Mouse (Mus musculus) gastrocnemius, postnatal 10 days (tissue): ENCODE measurements at regions not wholly inside any gene's neighbourhood (a gene's known extent, or its start where the extent isn't known, plus 50 kb on each side); places are given as distances from the start of the nearest gene placed in this dataset.

Experiments
- DNase-seq: peaks from one replicate; pipeline ENCODE4 v3.0.0; 2021; ENCODE audit warnings: mixed read lengths
- microRNA-seq, 2 experiments: library from miRNA; unstranded; fragments of <30 nt; microRNA quantifications; one replicate each; pipeline ENCODE4 v1.2.0; 2021

GRCm38 (mm10) chr8:64342397-64342796, 136.3 kb upstream of the Tll1 start:
- DNase-seq: no peak

GRCm38 (mm10) chr8:64337356-64337755, 131.3 kb upstream of the Tll1 start:
- no peak for DNase-seq

- no peak for DNase-seq
Measured at GRCm38 (mm10) chr8:64336546-64336945, 130.5 kb upstream of the Tll1 start.

- no peak for DNase-seq
Measured at GRCm38 (mm10) chr8:64335495-64335894, 129.4 kb upstream of the Tll1 start.

GRCm38 (mm10) chr8:64323985-64324384, 117.9 kb upstream of the Tll1 start:
- no peak for DNase-seq

- no peak for DNase-seq
Measured at GRCm38 (mm10) chr8:64320343-64320742, 114.3 kb upstream of the Tll1 start.

GRCm38 (mm10) chr8:64319220-64319820, 113.2 kb upstream of the Tll1 start:
- DNase-seq: no peak

- no peak for DNase-seq
Measured at GRCm38 (mm10) chr8:64318524-64319219, 112.6 kb upstream of the Tll1 start.

GRCm38 (mm10) chr8:64317815-64318214, 111.7 kb upstream of the Tll1 start:
- no peak for DNase-seq

- DNase-seq: no peak
Measured at GRCm38 (mm10) chr8:64307995-64308394, 101.9 kb upstream of the Tll1 start.

- DNase-seq: no peak
Measured at GRCm38 (mm10) chr8:64282806-64283205, 76.7 kb upstream of the Tll1 start.

- no peak for DNase-seq
Measured at GRCm38 (mm10) chr8:64281598-64281997, 75.5 kb upstream of the Tll1 start.

- no peak for DNase-seq
Measured at GRCm38 (mm10) chr8:64280391-64280790, 74.3 kb upstream of the Tll1 start.

- DNase-seq: no peak
Measured at GRCm38 (mm10) chr8:64276058-64276457, 70.0 kb upstream of the Tll1 start.

GRCm38 (mm10) chr8:64265304-64265945, 59.4 kb upstream of the Tll1 start:
- no peak for DNase-seq

Small RNAs in the stretch of these regions (microRNA-seq; reads per million reads assigned to microRNA genes)
- 0 reads per million in 2 experiments for gene Mir710
